In the genomic region with DNA sequence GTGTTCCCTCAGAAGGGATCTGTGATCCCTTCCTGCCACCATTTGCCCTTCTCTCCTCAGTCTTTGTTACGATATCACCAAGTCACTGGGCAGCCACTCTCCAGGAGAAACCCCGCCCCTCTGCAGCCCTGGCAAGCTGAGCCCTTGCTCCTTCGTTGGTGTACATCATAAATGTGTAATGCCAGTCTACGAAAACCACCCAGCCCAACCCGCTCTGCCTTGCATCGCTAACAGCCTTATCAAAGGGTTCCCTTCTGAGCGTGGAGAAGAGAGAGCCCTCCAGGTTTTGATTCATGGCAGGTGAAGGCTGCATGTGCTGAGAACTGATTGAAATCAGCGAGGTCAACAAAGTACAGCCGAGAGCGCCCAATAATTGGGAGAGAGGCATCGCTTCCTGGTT, we compare ENCODE assay signal across 7 mouse cellular contexts.
DNase-seq lines count a peak whose midpoint lies in the region; ATAC-seq and TF ChIP-seq lines count a peak whose summit lies in the region.

No protein-coding gene starts in this region.

- no peak for DNase-seq in left cerebral cortex, adult 2 months (ENCODE audit: extremely low spot score in 1 of 2, low spot score in 2 of 2)
- DNase-seq in left cerebral cortex, postnatal 25 days (ENCODE audit: low spot score in 2 of 2), result no peak
- no peak for DNase-seq in forebrain, embryonic 11.5 days (ENCODE audit: low spot score)
- DNase-seq in intestine, embryonic 14.5 days (ENCODE audit: low spot score), result no peak
- DNase-seq in cerebellum, adult 18-20 months, result no peak

- no peak overlapping the region; the same call in 1 of the 2 replicates for H3K9ac ChIP-seq in forebrain, embryonic 11.5 days (ENCODE audit: low read length)
- no peak overlapping the region for H3K9ac ChIP-seq in intestine, embryonic 14.5 days (ENCODE audit: low read length)
- 0 out of 2 replicates have a peak overlapping the region, but pooled peaks have one; percentile 27 for H3K9ac ChIP-seq in neural tube, embryonic 13.5 days

- WGBS in forebrain, embryonic 11.5 days, result 25% methylated on average over 11 of the region's 11 CpGs
- WGBS in intestine, embryonic 14.5 days, result 30% methylated on average over 11 of the region's 11 CpGs
- WGBS in neural tube, embryonic 13.5 days, result 25% methylated on average over 11 of the region's 11 CpGs

- TF ChIP-seq CTCF in left cerebral cortex, adult 2 months (IDR thresholded peaks at IDR 0.05), result no peak

- H3K4me2 ChIP-seq in forebrain, embryonic 11.5 days (ENCODE audit: low read depth, low read length, severe bottlenecking), result peak overlapping the region; percentile 32; the same call in 1 of the 2 replicates
- H3K4me2 ChIP-seq in intestine, embryonic 14.5 days (ENCODE audit: low read length), result peak overlapping the region; percentile 30
- H3K4me2 ChIP-seq in neural tube, embryonic 13.5 days, result peak overlapping the region; percentile 44

- H3K9me3 ChIP-seq in forebrain, embryonic 11.5 days (ENCODE audit: control insufficient read depth, low read length), result no peaks in the 10 kb centered on the region
- H3K9me3 ChIP-seq in intestine, embryonic 14.5 days (ENCODE audit: control insufficient read depth, low read length), result no peaks in the 10 kb centered on the region
- H3K9me3 ChIP-seq in neural tube, embryonic 13.5 days, result no peaks in the 10 kb centered on the region

- intact Hi-C loops in left cerebral cortex, adult 2 months (cut with DNase I), result no loop called here
- intact Hi-C loops in left cerebral cortex, postnatal 25 days (cut with DNase I), result no loop called here

- H3K4me3 ChIP-seq in left cerebral cortex, adult 2 months, result peak overlapping the region; percentile 2; the same call in 1 of the 2 replicates
- no peak overlapping the region for H3K4me3 ChIP-seq in forebrain, embryonic 11.5 days (ENCODE audit: low read depth, low read length)
- H3K4me3 ChIP-seq in intestine, embryonic 14.5 days (ENCODE audit: low read depth, low read length), result no peak overlapping the region
- H3K4me3 ChIP-seq in neural tube, embryonic 13.5 days, result peak overlapping the region; percentile 9; the same call in 1 of the 2 replicates

- H3K27me3 ChIP-seq in forebrain, embryonic 11.5 days (ENCODE audit: control insufficient read depth, insufficient read depth, low read length), result no peaks in the 10 kb centered on the region; the same call in 1 of the 2 replicates
- H3K27me3 ChIP-seq in intestine, embryonic 14.5 days (replicated peaks; ENCODE audit: control insufficient read depth, insufficient read depth, low read length), result no peaks in the 10 kb centered on the region
- peaks cover 5% of the 10 kb centered on the region; the same call in 1 of the 2 replicates for H3K27me3 ChIP-seq in neural tube, embryonic 13.5 days

- H3K27ac ChIP-seq in left cerebral cortex, adult 2 months, result no peak overlapping the region
- H3K27ac ChIP-seq in forebrain, embryonic 11.5 days (ENCODE audit: low read depth, low read length), result no peak overlapping the region
- H3K27ac ChIP-seq in intestine, embryonic 14.5 days (ENCODE audit: low read depth), result no peak overlapping the region
- H3K27ac ChIP-seq in neural tube, embryonic 13.5 days (replicated peaks), result no peak overlapping the region

- 0 out of 2 replicates have a peak, but pooled peaks cover 2% of the 10 kb centered on the region for H3K4me1 ChIP-seq in forebrain, embryonic 11.5 days (replicated peaks; ENCODE audit: control insufficient read depth, insufficient read depth, low read length)
- H3K4me1 ChIP-seq in intestine, embryonic 14.5 days (replicated peaks; ENCODE audit: control insufficient read depth, insufficient read depth, low read length), result no peaks in the 10 kb centered on the region
- H3K4me1 ChIP-seq in neural tube, embryonic 13.5 days (replicated peaks), result peaks cover 9% of the 10 kb centered on the region

- H3K36me3 ChIP-seq in forebrain, embryonic 11.5 days (ENCODE audit: control insufficient read depth, insufficient read depth, low read length), result no peaks in the 10 kb centered on the region
- no peaks in the 10 kb centered on the region for H3K36me3 ChIP-seq in intestine, embryonic 14.5 days (ENCODE audit: control insufficient read depth, insufficient read depth, low read length)
- H3K36me3 ChIP-seq in neural tube, embryonic 13.5 days, result no peaks in the 10 kb centered on the region

- no peak for ATAC-seq in forebrain, embryonic 11.5 days (replicated peaks; ENCODE audit: low FRiP score)
- ATAC-seq in intestine, embryonic 14.5 days (replicated peaks; ENCODE audit: low FRiP score, low TSS enrichment, low read depth), result no peak
- peak; percentile 40; the same call in 1 of the 2 replicates for ATAC-seq in neural tube, embryonic 13.5 days (ENCODE audit: low read depth)
- no peak for ATAC-seq in megakaryocyte, adult 5-6 weeks (ENCODE audit: poor library complexity, severe bottlenecking)

Comparison
In these comparisons a context has a peak if more than half of its experiments do, and no peak if none do; other contexts are left out.
1. H3K4me3 ChIP-seq: peak in left cerebral cortex, adult 2 months (single experiment) and neural tube, embryonic 13.5 days (single experiment); none in forebrain, embryonic 11.5 days (single experiment) and intestine, embryonic 14.5 days (single experiment).
2. Peak in every context shown above with its lines, with median percentiles within 50 percentile points of each other: H3K4me2 ChIP-seq.